Mouse (Mus musculus): Measurements from ENCODE around the gene Bysl. TPM values are rescaled to one million over a fixed set of nuclear protein-coding genes. Genes with fewer than 3 reads are reported as not detected.

Gene Bysl
- total and polyA plus RNA-seq, 3 experiments = 69.3 to 85.4 TPM; not detected in 1

DNA sequence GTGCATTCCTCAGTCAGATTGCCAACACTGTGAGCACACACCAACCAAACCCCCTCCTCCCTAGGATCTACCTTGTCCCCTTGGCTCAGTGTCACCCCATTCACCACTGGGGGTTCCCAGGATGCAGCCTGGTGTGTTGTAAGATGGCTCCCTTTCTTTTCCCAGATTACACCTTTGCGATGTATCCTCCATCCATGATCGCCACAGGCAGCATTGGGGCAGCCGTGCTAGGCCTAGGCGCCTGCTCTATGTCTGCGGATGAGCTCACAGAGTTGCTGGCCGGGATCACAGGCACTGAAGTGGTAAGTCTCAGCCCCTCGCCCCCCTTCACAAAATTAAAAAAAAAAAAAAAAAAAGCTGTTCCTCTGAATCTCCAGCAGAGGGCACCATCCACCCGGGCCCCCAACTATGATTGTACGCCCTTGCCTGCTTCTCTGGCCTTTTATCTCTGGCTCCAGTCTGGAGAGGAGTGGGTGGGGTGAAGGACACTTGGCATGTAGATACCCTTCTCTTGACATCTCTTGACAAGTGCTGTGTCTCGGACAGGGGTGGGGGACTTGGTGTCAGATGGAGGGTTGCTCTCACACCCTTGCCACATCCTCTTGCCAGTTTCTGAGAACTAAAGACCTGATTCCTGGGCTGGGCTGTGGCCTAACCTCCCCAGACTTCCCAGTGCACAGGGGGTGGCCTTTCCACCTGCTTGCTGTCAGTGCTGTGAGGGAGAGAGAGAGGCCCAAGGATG lies 13.3 kb downstream of the Bysl start:
- peaks cover 0 to 47% of the 10 kb centered on the region in 2 experiments; a peak in 3 of 4 replicates for H3K36me3 ChIP-seq (ENCODE audit: control insufficient read depth in 1 of 2, insufficient read depth in 2 of 2, low read length in 2 of 2)
- H3K27me3 ChIP-seq (ENCODE audit: control insufficient read depth in 1 of 2, insufficient read depth in 2 of 2, low read length in 2 of 2) = no peaks in the 10 kb centered on the region
- H3K9ac ChIP-seq (ENCODE audit: control insufficient read depth, low read depth, low read length, poor library complexity, severe bottlenecking) = peak overlapping the region; percentile 37
- peaks cover 28% of the 10 kb centered on the region for H3K79me2 ChIP-seq (ENCODE audit: control insufficient read depth, insufficient read depth, low read length, poor library complexity)
- DNase-seq (ENCODE audit: low read depth, low spot score) = peak; percentile 91
- H3K27ac ChIP-seq (ENCODE audit: control insufficient read depth, low read depth, low read length) = peak overlapping the region; percentile 98
- H3K4me1 ChIP-seq (ENCODE audit: control insufficient read depth in 1 of 2, insufficient read depth in 2 of 2, low read length in 2 of 2) = peaks cover 17 to 55% of the 10 kb centered on the region in 2 experiments
- no peaks in the 10 kb centered on the region for H3K9me3 ChIP-seq (replicated peaks; ENCODE audit: insufficient read depth, low read length)
- no peak overlapping the region for H3K4me3 ChIP-seq (ENCODE audit: control insufficient read depth in 1 of 2, insufficient read depth in 1 of 2, low read depth in 2 of 2, low read length in 2 of 2)
- peak; percentile 80 for TF ChIP-seq SIN3A (IDR thresholded peaks at IDR 0.05; ENCODE audit: low read length)
- TF ChIP-seq POLR2AphosphoS2 (IDR thresholded peaks at IDR 0.05; ENCODE audit: low read length) = peak; percentile 67; the same call in 1 of the 2 replicates
- TF ChIP-seq KAT2A (conservative IDR thresholded peaks at IDR 0.05; ENCODE audit: low read depth, low read length) = no peak
- peak; percentile 68 for TF ChIP-seq SMC3 (IDR thresholded peaks at IDR 0.05; ENCODE audit: low read depth, low read length)
- peak; percentile 83 for TF ChIP-seq TCF12 (IDR thresholded peaks at IDR 0.05; ENCODE audit: low read depth, low read length)
- TF ChIP-seq HCFC1 (IDR thresholded peaks at IDR 0.05; ENCODE audit: low read depth, low read length) = peak; percentile 2; the same call in 1 of the 2 replicates
- no peak for TF ChIP-seq E2F4 (IDR thresholded peaks at IDR 0.05; ENCODE audit: borderline replicate concordance, low read depth, low read length)
- TF ChIP-seq UBTF (IDR thresholded peaks at IDR 0.05; ENCODE audit: borderline replicate concordance, insufficient read depth, low read depth, low read length) = no peak
- 0 out of 2 replicates have a peak, but pooled peaks have one; percentile 39 for TF ChIP-seq POLR2AphosphoS5 (IDR thresholded peaks at IDR 0.05; ENCODE audit: borderline replicate concordance, low read depth, low read length)
- TF ChIP-seq MYB (IDR thresholded peaks at IDR 0.05; ENCODE audit: low read depth, low read length) = no peak
- no peak for TF ChIP-seq ELF1 (IDR thresholded peaks at IDR 0.05; ENCODE audit: low read depth, low read length)
- peak; percentile 14; the same call in 1 of the 2 replicates for TF ChIP-seq JUND (IDR thresholded peaks at IDR 0.05; ENCODE audit: low read depth, low read length)
- peak; percentile 56 to 80 (median 78) for TF ChIP-seq CTCF (IDR thresholded peaks at IDR 0.05 in 2 of 3, conservative IDR thresholded peaks at IDR 0.05 in 1 of 3; ENCODE audit: control insufficient read depth in 1 of 3, insufficient read depth in 1 of 3, low read depth in 2 of 3, low read length in 3 of 3, poor library complexity in 1 of 3, severe bottlenecking in 1 of 3)
- TF ChIP-seq MYC (IDR thresholded peaks at IDR 0.05; ENCODE audit: low read depth, low read length) = no peak
- TF ChIP-seq EP300 (IDR thresholded peaks at IDR 0.05; ENCODE audit: low read depth in 1 of 2, low read length in 2 of 2) = peak; percentile 76 to 89
- peak in 1 of 2 experiments; percentile 38; a peak in 2 of 4 replicates for TF ChIP-seq POLR2A (IDR thresholded peaks at IDR 0.05; ENCODE audit: control insufficient read depth in 1 of 2, insufficient read depth in 1 of 2, low read depth in 1 of 2, low read length in 2 of 2, poor library complexity in 1 of 2)
- no peak for TF ChIP-seq CHD1 (IDR thresholded peaks at IDR 0.05; ENCODE audit: low read depth, low read length)
- no peak for TF ChIP-seq GABPA (IDR thresholded peaks at IDR 0.05; ENCODE audit: low read depth, low read length)
- no peak for TF ChIP-seq MEF2A (IDR thresholded peaks at IDR 0.05; ENCODE audit: extremely low read depth, insufficient replicate concordance, low read depth, low read length, poor library complexity, severe bottlenecking)
- TF ChIP-seq ZC3H11A (IDR thresholded peaks at IDR 0.05; ENCODE audit: low read depth, low read length) = peak; percentile 31
- no peak for TF ChIP-seq NRF1 (IDR thresholded peaks at IDR 0.05; ENCODE audit: insufficient read depth, low read depth, low read length, poor library complexity, severe bottlenecking)
- TF ChIP-seq CHD2 (IDR thresholded peaks at IDR 0.05; ENCODE audit: low read length) = no peak
- TF ChIP-seq USF2 (IDR thresholded peaks at IDR 0.05; ENCODE audit: borderline replicate concordance in 1 of 2, insufficient read depth in 1 of 2, low read depth in 1 of 2, low read length in 2 of 2) = no peak
- no peak for TF ChIP-seq ZKSCAN1 (IDR thresholded peaks at IDR 0.05; ENCODE audit: low read depth, low read length)
- peak; percentile 84 for TF ChIP-seq MAZ (IDR thresholded peaks at IDR 0.05; ENCODE audit: low read depth, low read length)
- TF ChIP-seq RCOR1 (IDR thresholded peaks at IDR 0.05; ENCODE audit: low read depth, low read length) = 0 out of 2 replicates have a peak, but pooled peaks have one; percentile 48
- no peak for TF ChIP-seq NELFE (IDR thresholded peaks at IDR 0.05; ENCODE audit: low read depth, low read length)
- peak; percentile 82 for TF ChIP-seq GATA1 (IDR thresholded peaks at IDR 0.05; ENCODE audit: low read depth, low read length)
- no peak for TF ChIP-seq MAX (IDR thresholded peaks at IDR 0.05; ENCODE audit: low read length)
- TF ChIP-seq ZNF384 (IDR thresholded peaks at IDR 0.05; ENCODE audit: low read depth, low read length) = peak; percentile 98
- TF ChIP-seq RAD21 (IDR thresholded peaks at IDR 0.05; ENCODE audit: low read depth, low read length) = peak; percentile 58
- peak; percentile 88 for TF ChIP-seq TAL1 (IDR thresholded peaks at IDR 0.05; ENCODE audit: low read length)
- TF ChIP-seq MXI1 (IDR thresholded peaks at IDR 0.05; ENCODE audit: low read depth, low read length) = no peak; the same call in 1 of the 2 replicates
- TF ChIP-seq TBP (IDR thresholded peaks at IDR 0.05; ENCODE audit: low read depth, low read length) = peak; percentile 49; the same call in 1 of the 2 replicates
- no peak for TF ChIP-seq BHLHE40 (IDR thresholded peaks at IDR 0.05; ENCODE audit: borderline replicate concordance, low read depth, low read length)
- no peak for TF ChIP-seq USF1 (IDR thresholded peaks at IDR 0.05; ENCODE audit: low read depth, low read length)

All from MEL (cell line).